Mouse (Mus musculus) lung, postnatal 36 days (tissue): ENCODE results near the gene Exoc5.
A peak's percentile ranks its signal among the peaks of the same experiment; 100 is the strongest.
"Not testable (repeated sequence)": the region's sequence is repeated elsewhere in the genome, so short reads cannot be mapped to it uniquely, and the experiment has no call there.

Experiments
- DNase-seq: peaks from one replicate; pipeline ENCODE4 v3.0.0; 2022; ENCODE audit warnings: mixed read lengths

Exoc5 gene

GRCm38 (mm10) chr14:49066274-49066823 lies at the start of gene Exoc5:
Gene Exoc5 (minus strand): TSS chr14:49066653.
- DNase-seq = peak; percentile 96

- not testable (repeated sequence) for DNase-seq
Observed at GRCm38 (mm10) chr14:49091755-49092154, 25.3 kb upstream of the Exoc5 start.

- DNase-seq = no peak
Observed at GRCm38 (mm10) chr14:49091277-49091676, 24.8 kb upstream of the Exoc5 start.

- no peak for DNase-seq
Observed at GRCm38 (mm10) chr14:49090102-49090501, 23.6 kb upstream of the Exoc5 start.

DNA sequence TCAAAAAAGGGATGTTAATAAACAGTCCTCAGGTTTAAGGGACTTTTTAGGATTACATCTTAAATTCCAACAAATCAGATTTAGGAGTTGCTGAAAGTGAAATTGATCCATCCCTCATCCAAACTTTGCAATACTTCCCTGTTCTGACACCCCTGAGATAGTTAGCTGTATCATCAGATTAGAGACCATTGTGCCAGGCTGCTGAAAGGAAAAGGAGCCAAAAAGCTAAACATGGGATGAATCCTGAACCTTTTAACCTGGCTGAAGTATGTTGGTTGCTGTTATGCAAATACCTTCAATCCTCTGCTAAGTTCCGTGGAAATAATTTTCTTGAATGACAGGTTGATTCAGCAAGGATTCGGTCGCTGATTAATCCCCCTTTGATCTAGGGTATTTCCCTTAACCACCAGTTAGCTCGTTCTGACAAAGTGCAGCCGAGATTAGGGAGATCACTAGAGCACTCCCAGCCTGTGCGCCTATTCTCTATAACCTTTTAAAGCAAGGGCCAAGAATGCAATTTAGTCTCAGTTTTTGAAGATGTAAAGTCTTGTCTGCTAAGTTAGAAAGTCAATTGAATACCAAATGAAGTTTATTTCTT lies 23.1 kb upstream of the Exoc5 start:
- no peak for DNase-seq

DNA sequence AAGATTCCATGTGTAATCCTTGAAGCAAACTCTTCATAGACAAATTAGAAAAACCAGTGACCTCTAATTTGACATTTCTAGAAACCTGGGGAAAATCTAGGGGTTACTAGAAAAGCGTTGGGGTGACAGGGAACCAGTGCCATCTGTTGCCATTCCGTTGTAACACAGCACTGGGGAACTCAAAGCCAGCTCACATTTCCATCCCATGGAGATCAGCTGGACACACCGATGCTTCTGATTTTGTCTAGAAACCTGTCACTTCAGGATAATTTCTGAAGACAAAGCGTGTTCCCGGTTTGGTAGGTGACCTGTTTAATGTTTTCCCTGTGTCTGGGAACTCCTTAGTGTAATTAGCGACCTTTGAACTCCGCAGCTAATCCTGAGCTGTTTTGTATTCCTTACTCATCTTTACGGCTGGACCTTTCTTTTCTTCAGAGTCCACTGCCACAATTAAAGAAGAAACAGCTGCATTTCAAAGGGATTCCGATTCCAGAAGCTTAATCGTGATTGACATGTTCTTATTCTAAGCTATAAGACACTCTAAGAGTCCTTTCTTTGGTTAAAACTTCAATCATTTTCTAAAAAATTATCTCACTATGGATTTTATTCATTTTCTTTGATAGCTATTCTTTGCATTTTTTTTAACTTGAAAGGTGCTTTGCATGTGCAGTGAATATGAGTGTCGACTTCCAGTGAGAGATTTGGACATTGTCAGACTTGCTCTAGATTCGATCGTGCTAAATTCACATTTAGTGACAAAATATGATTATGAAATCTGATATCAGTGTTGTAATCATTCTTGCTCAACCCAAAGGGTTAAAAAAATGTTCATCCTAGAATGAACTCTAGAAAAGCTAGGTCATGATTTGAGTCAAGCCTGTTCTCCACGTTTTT lies 21.9 kb upstream of the Exoc5 start:
- no peak for DNase-seq

- DNase-seq = no peak
Observed at GRCm38 (mm10) chr14:49086522-49086921, 20.1 kb upstream of the Exoc5 start.

DNA sequence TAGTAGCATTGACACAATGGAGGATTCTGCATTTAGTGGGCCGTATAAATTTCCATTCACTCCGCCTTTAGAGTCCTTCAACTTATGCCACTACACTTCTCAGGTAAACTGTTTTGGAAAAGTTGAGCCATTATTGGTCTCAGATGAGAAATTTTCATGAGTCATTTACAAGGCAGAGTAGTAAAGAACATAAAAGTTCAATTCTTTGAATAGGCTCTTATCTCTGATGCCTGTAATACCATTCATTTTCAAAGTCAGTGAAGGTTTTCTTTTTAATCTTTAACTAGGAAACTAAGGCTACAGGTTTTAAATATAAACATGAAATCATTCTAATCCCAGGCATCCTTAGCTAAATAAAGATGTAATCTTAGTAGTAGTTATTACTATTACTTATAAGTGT lies 12.4 kb upstream of the Exoc5 start:
- DNase-seq = no peak

- no peak for DNase-seq
Observed at GRCm38 (mm10) chr14:49074361-49074760, 7.9 kb upstream of the Exoc5 start.

DNA sequence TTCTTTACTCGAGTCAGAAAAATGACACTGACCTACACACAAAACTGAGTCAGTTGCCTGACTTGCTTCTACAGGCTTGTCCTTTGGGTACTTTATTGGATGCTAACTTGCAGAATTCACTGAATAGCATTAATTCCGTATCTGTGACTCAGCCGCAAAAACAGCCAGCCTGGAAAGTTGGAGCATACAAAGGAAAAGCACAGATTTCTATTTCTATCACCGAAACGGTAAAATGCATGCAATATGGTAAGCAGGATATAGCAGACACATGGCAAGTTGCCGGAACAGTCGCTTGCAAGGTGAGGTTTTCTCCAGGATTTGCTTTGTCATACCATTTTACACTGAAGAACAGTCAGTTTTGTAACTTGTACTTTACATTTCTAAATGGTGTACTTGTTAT lies 7.4 kb upstream of the Exoc5 start:
- DNase-seq = no peak

- DNase-seq = no peak
Observed at GRCm38 (mm10) chr14:49072837-49073236, 6.4 kb upstream of the Exoc5 start.

GRCm38 (mm10) chr14:49065529-49066273 lies 752 bp downstream of the Exoc5 start, which contains the start of gene Ap5m1:
Gene Ap5m1 (plus strand): TSS chr14:49066097.
- DNase-seq = peak; percentile 22

- DNase-seq = no peak
Observed at GRCm38 (mm10) chr14:49063838-49064237, 2.6 kb downstream of the Exoc5 start.

DNA sequence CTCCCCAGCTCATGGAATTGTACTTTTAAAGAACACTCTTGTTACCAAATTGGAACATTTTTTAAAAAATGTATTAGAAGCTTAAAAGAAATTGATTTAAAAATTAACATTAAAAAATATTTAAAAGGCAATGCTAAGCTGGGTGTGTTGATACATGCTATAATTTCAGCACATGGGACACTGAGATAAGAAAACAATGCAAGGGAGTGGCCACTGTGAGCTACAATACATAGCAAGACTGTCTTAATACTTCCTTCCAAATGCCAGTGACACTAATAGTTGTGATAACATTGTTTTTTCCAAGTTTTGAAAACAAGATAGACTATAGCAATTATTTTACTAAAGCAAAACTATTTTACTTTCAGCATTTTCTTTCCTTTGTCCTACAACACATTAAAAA lies 17.0 kb downstream of the Exoc5 start:
- no peak for DNase-seq

DNA sequence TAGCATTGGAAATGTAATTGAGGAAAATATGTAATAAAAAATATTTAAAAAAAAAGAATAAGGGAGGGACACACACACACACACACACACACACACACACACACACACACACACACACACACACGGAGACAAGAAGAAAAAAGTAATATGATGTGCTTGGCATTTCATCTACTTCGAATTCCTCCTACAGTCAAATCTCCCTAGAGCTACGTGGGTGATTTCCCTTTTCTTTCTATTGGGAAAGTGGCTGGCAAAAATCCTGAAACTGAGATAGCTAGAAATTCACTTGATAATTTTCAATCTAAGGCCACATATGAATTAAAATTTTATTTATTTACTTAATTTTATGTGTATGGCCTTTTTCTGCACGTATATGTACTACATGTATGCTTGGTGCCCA lies 20.8 kb downstream of the Exoc5 start:
- DNase-seq = no peak

- DNase-seq = no peak
Observed at GRCm38 (mm10) chr14:49028991-49029390, 37.5 kb downstream of the Exoc5 start.

- no peak for DNase-seq
Observed at GRCm38 (mm10) chr14:49027779-49028368, 38.6 kb downstream of the Exoc5 start.

DNA sequence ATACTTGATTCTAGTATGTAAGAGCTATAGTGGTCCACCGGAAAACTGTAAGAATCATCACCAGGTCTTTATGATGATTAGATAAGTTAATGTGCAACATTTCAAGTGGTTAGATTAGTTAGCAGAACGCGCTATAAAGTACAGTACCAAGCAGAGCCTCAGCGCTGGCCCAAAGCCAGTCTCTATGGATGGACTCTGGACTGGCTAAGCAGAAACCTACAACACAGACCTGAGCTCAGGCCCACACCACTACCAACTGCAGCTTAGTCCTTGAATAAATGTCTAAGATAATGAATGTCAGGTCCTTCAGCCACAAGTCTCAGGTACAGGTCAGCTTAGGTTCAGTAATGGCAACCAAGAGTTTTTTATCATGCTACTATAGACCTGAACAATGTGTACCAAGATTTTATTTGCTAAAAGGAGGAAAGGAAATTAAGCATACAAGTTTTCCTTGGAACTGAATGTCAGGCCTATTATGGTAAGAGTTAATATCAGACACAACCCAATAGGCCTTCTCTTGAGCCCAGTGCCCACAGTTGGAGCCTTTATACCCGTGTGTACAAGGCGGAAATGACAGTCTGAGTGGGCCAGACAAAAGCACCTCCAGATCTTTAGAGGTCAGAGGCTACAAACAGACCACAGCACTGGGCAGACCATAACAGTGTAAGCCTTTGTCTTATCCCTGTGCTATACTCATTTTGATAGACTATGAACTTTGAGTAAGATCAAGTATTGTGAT lies 39.2 kb downstream of the Exoc5 start:
- DNase-seq = no peak

DNA sequence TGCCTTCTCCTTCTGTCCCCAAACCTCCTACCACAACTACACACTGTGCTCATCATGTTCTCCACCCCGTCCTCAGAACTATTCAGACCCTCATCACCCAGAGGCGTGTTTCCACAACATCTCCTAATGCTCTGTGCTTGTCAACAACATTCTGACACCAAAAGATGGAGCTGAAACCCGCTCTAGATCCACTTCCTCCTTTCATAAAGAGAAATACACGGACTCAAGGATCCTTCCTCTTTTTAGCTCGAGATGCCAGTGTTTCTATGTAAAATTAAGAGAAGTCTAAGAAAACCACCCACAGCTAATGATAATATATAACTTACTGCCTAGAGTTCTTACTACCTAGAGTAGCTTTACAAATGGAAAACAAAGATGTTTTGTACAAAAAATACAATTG lies 46.7 kb downstream of the Exoc5 start:
- peak; percentile 8 for DNase-seq

- DNase-seq = no peak
Observed at GRCm38 (mm10) chr14:49008399-49009189, 57.9 kb downstream of the Exoc5 start.

GRCm38 (mm10) chr14:49007979-49008378 lies 58.5 kb downstream of the Exoc5 start:
- no peak for DNase-seq
